Comparison of ENCODE assay signal across 20 mouse cellular contexts in the genomic region with DNA sequence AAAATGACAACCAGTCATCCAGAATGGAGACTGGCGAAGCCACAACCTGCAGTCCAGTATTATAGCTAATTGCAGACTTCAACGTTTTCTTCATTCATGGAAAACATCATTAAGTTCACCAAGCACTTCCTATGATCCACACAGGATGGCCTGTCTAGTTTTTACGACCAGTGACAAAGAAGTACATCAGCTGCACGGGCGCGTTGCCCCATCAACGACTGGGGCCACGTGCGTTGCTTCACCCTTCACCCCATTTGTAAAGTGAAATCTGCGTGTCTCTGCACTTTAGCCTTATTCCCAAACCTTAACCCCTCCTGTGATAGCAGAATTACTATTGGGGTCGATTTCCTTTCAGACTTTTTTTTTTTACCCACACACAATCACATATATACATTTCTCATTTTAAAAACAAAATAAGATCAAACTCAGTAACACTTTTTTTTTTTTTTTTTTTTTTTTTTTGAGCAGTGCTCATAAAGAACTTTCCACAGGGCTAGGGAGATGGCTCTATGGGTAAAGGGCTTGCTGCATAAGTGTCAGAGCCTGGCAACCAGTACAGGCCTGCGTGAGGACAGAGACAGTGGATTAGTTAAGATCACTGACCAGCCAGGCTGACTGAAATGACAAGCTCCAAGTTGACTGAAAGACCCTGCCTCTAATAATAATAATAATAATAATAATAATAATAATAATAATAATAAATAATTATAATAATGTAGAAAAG.
DNase-seq lines count a peak whose midpoint lies in the region; ATAC-seq and TF ChIP-seq lines count a peak whose summit lies in the region.
"Had no signal": no experiment of that assay in that cellular context is flagged by ENCODE, and none has a peak within 500 bp of the region (broad histone marks: within the 10 kb centered on the region; RNA-seq: fewer than 3 reads in every experiment).

No protein-coding gene starts in this region.

- H3K27me3 ChIP-seq in liver, adult 2 months (ENCODE audit: control insufficient read depth, insufficient read depth, low read length), result no peaks in the 10 kb centered on the region
- H3K27me3 ChIP-seq in lung, postnatal 0 days (replicated peaks; ENCODE audit: insufficient read depth, low read length), result no peaks in the 10 kb centered on the region
- H3K27me3 ChIP-seq: embryonic facial prominence, embryonic 15.5 days; forebrain, embryonic 15.5 days; hindbrain, embryonic 13.5 days had no signal

- TF ChIP-seq EP300 in lung, postnatal 0 days (IDR thresholded peaks at IDR 0.05), result peak; percentile 37; the same call in 1 of the 2 replicates

- H3K27ac ChIP-seq in liver, adult 2 months (replicated peaks; ENCODE audit: insufficient read depth, low read depth, low read length), result no peak overlapping the region
- H3K27ac ChIP-seq in lung, postnatal 0 days (ENCODE audit: low read length), result no peak overlapping the region
- H3K27ac ChIP-seq in gastrocnemius, adult 2 months, result no peak overlapping the region
- H3K27ac ChIP-seq: embryonic facial prominence, embryonic 15.5 days; forebrain, embryonic 15.5 days; heart, embryonic 10.5 days; hindbrain, embryonic 13.5 days; hindbrain, postnatal 0 days had no signal

- no peak overlapping the region for H3K4me3 ChIP-seq in liver, adult 2 months (ENCODE audit: insufficient read depth, low read depth, low read length)
- no peak overlapping the region for H3K4me3 ChIP-seq in lung, adult 2 months (replicated peaks; ENCODE audit: extremely low read depth, low read depth, low read length)
- no peak overlapping the region for H3K4me3 ChIP-seq in lung, postnatal 0 days (ENCODE audit: low read depth, low read length)
- H3K4me3 ChIP-seq in gastrocnemius, adult 2 months, result no peak overlapping the region
- H3K4me3 ChIP-seq: embryonic facial prominence, embryonic 15.5 days; forebrain, embryonic 15.5 days; heart, embryonic 10.5 days; hindbrain, embryonic 13.5 days had no signal

- H3K4me2 ChIP-seq in lung, postnatal 0 days (replicated peaks; ENCODE audit: low read depth, low read length), result no peak overlapping the region
- H3K4me2 ChIP-seq: embryonic facial prominence, embryonic 15.5 days; forebrain, embryonic 15.5 days; hindbrain, embryonic 13.5 days had no signal

- no peaks in the 10 kb centered on the region for H3K79me2 ChIP-seq in liver, adult 2 months (ENCODE audit: control insufficient read depth, insufficient read depth, low read length)

- ATAC-seq in lung, postnatal 0 days, result peak; percentile 86
- ATAC-seq: forebrain, embryonic 15.5 days; hindbrain, postnatal 0 days had no signal

- H3K9me3 ChIP-seq in lung, postnatal 0 days (ENCODE audit: low read length), result no peaks in the 10 kb centered on the region
- H3K9me3 ChIP-seq: embryonic facial prominence, embryonic 15.5 days; forebrain, embryonic 15.5 days; heart, embryonic 10.5 days; hindbrain, embryonic 13.5 days had no signal

- no peak for TF ChIP-seq CTCF in liver, adult 2 months (IDR thresholded peaks at IDR 0.05; ENCODE audit: low read depth, low read length)
- TF ChIP-seq CTCF in lung, adult 2 months (IDR thresholded peaks at IDR 0.05; ENCODE audit: insufficient read depth, low read length), result no peak
- no peak for TF ChIP-seq CTCF in lung, postnatal 0 days (IDR thresholded peaks at IDR 0.05)
- no peak for TF ChIP-seq CTCF in gastrocnemius, adult 2 months (IDR thresholded peaks at IDR 0.05)

- H3K36me3 ChIP-seq in liver, adult 2 months (ENCODE audit: control insufficient read depth, insufficient read depth, low read length), result no peaks in the 10 kb centered on the region
- H3K36me3 ChIP-seq in lung, postnatal 0 days (ENCODE audit: insufficient read depth, low read length), result no peaks in the 10 kb centered on the region
- H3K36me3 ChIP-seq: embryonic facial prominence, embryonic 15.5 days; forebrain, embryonic 15.5 days; heart, embryonic 10.5 days; hindbrain, embryonic 13.5 days had no signal

- no peak overlapping the region for H3K9ac ChIP-seq in liver, adult 2 months (ENCODE audit: low read depth, low read length)
- no peak overlapping the region for H3K9ac ChIP-seq in lung, postnatal 0 days (replicated peaks; ENCODE audit: low read depth)
- H3K9ac ChIP-seq: embryonic facial prominence, embryonic 15.5 days; forebrain, embryonic 15.5 days; hindbrain, embryonic 13.5 days had no signal

- H3K4me1 ChIP-seq in liver, adult 2 months (ENCODE audit: control insufficient read depth, insufficient read depth, low read length), result peaks cover 5% of the 10 kb centered on the region; the same call in 1 of the 2 replicates
- no peaks in the 10 kb centered on the region for H3K4me1 ChIP-seq in lung, adult 2 months (ENCODE audit: control insufficient read depth, insufficient read depth, low read length)
- no peaks in the 10 kb centered on the region for H3K4me1 ChIP-seq in lung, postnatal 0 days (ENCODE audit: insufficient read depth, low read depth, low read length)
- H3K4me1 ChIP-seq: embryonic facial prominence, embryonic 15.5 days; forebrain, embryonic 15.5 days; heart, embryonic 10.5 days; hindbrain, embryonic 13.5 days had no signal

- no peak for TF ChIP-seq POLR2A in liver, adult 2 months (IDR thresholded peaks at IDR 0.05; ENCODE audit: extremely low read depth, insufficient read depth, low read length)
- TF ChIP-seq POLR2A in lung, adult 2 months (IDR thresholded peaks at IDR 0.05; ENCODE audit: borderline replicate concordance, extremely low read depth, low read depth, low read length), result no peak

- intact Hi-C loops in gastrocnemius, adult 2 months (cut with DNase I), result no loop called here

- 53% methylated on average over 12 of the region's 12 CpGs for WGBS in liver, adult 2 months
- 61% methylated on average over 12 of the region's 12 CpGs for WGBS in lung, adult 2 months
- whole genome bisulfite sequencing in lung, postnatal 0 days, result 49% methylated on average over 12 of the region's 12 CpGs

- peak; percentile 70 for DNase-seq in liver, adult 2 months (ENCODE audit: extremely low read depth, low read depth, low spot score)
- no peak for DNase-seq in liver
- peak; percentile 13 for DNase-seq in lung, adult 2 months
- DNase-seq in lung, postnatal 0 days (ENCODE audit: low spot score), result peak; percentile 80
- DNase-seq in lung, postnatal 36 days, result peak; percentile 66
- DNase-seq in gastrocnemius, adult 2 months, result no peak
- no peak for DNase-seq in thymus, postnatal 0 days (ENCODE audit: low spot score)
- DNase-seq in layer of hippocampus, postnatal 36 days, result no peak
- DNase-seq: adrenal gland, postnatal 25 days; cerebellum, adult 2 months; cerebellum, postnatal 14 days; embryo, embryonic 11 days; gastrocnemius, postnatal 36 days; heart, adult 18-20 months; heart, postnatal 14 days had no signal

Comparison
In these comparisons a context has a peak if more than half of its experiments do, and no peak if none do; other contexts are left out.
1. DNase-seq: peak in liver, adult 2 months (single experiment), lung, adult 2 months (single experiment), lung, postnatal 0 days (single experiment) and lung, postnatal 36 days (single experiment); none in liver (single experiment), gastrocnemius, adult 2 months (single experiment), thymus, postnatal 0 days (single experiment) and layer of hippocampus, postnatal 36 days (0 of 2).